Mouse (Mus musculus) heart, embryonic 13.5 days (tissue): ENCODE measurements around the gene Ncbp1. TPM values are rescaled to one million over a fixed set of nuclear protein-coding genes. Genes with fewer than 3 reads are reported as not detected.
A peak's percentile ranks its signal among the peaks of the same experiment; 100 is the strongest.

Source experiments
- ATAC-seq: fragments of 200-750 bp; cut with Nextera tagmentation; 2 replicates; pipeline ENCODE4 v1.8.0; 2017; ENCODE audit warnings: moderate TSS enrichment; ENCODE audit not compliant: insufficient number of reproducible peaks, low FRiP score, low TSS enrichment; ENCODE audit errors: extremely low read depth
- H3K27ac ChIP-seq: fragments of 300-500 bp; sonication (generic); replicated peaks from 2 replicates; pipeline ENCODE4 v1.5.1; 2015; ENCODE audit warnings: moderate library complexity, mild to moderate bottlenecking, inconsistent platforms
- H3K27me3 ChIP-seq: fragments of 300-500 bp; sonication (generic); replicated peaks from 2 replicates; pipeline ENCODE4 v1.6.1; 2015; ENCODE audit warnings: mild to moderate bottlenecking, inconsistent platforms
- H3K36me3 ChIP-seq: fragments of 300-500 bp; sonication (generic); 2 replicates; pipeline ENCODE4 v1.6.1; 2015; ENCODE audit warnings: mild to moderate bottlenecking, inconsistent platforms
- H3K4me1 ChIP-seq: fragments of 300-500 bp; sonication (generic); 2 replicates; pipeline ENCODE4 v1.6.1; 2015; ENCODE audit warnings: inconsistent platforms
- H3K4me2 ChIP-seq: fragments of 300-500 bp; sonication (generic); 2 replicates; pipeline ENCODE4 v1.6.1; 2015; ENCODE audit warnings: inconsistent platforms, mild to moderate bottlenecking, moderate library complexity
- H3K4me3 ChIP-seq: fragments of 300-500 bp; sonication (generic); 2 replicates; pipeline ENCODE4 v1.5.1; 2015; ENCODE audit warnings: moderate library complexity, mild to moderate bottlenecking, inconsistent platforms
- H3K9ac ChIP-seq: fragments of 300-500 bp; sonication (generic); 2 replicates; pipeline ENCODE4 v1.6.1; 2015; ENCODE audit warnings: inconsistent platforms, mild to moderate bottlenecking, moderate library complexity
- H3K9me3 ChIP-seq: fragments of 300-500 bp; sonication (generic); 2 replicates; pipeline ENCODE4 v1.6.1; 2016; ENCODE audit warnings: inconsistent platforms
- WGBS: fragments of 180-500 bp; shearing (Covaris S2); methylation state at CpG from one replicate; pipeline ENCODE4 v1.1.7; 2015; ENCODE audit warnings: mixed read lengths; 5-methylcytosine and 5-hydroxymethylcytosine counted together
- polyA plus RNA-seq: library from polyadenylated mRNA; unstranded; fragments of >200 nt; fragmentation: Nextera tagmentation; extraction: Ambion mirVana; gene quantifications from 2 replicates; pipeline ENCODE4 v1.2.1, GENCODE M21; 2015

Gene Ncbp1
- polyA plus RNA-seq, 1 experiment from 2014 or later: 43.8 TPM

GRCm38 (mm10) chr4:46130221-46130620, 8.2 kb upstream of the Ncbp1 start:
- H3K4me3 ChIP-seq: no peak overlapping the region
- no peaks in the 10 kb centered on the region for H3K4me1 ChIP-seq
- H3K4me2 ChIP-seq: no peak overlapping the region
- H3K9me3 ChIP-seq: peaks cover 3% of the 10 kb centered on the region; the same call in 1 of the 2 replicates
- no peaks in the 10 kb centered on the region for H3K27me3 ChIP-seq
- H3K9ac ChIP-seq: no peak overlapping the region
- no peak overlapping the region for H3K27ac ChIP-seq
- WGBS: 76% methylated on average over 3 of the region's 3 CpGs
- H3K36me3 ChIP-seq: peaks cover 94% of the 10 kb centered on the region
- ATAC-seq: no peak

- Histone ChIP-seq H3K36me3 (peaks cover 91% of the 10 kb centered on the region), H3K4me2 (no peak overlapping the region), H3K4me1 (peaks cover 4% of the 10 kb centered on the region), H3K9me3 (peaks cover 3% of the 10 kb centered on the region; the same call in 1 of the 2 replicates), H3K4me3 (no peak overlapping the region), H3K9ac (no peak overlapping the region), H3K27me3 (no peaks in the 10 kb centered on the region), H3K27ac (no peak overlapping the region)
- no peak for ATAC-seq
- WGBS: 88% methylated on average over 6 of the region's 6 CpGs
Observed at GRCm38 (mm10) chr4:46131791-46132190, 6.6 kb upstream of the Ncbp1 start.

- Histone ChIP-seq H3K4me1 (peaks cover 28% of the 10 kb centered on the region), H3K27me3 (no peaks in the 10 kb centered on the region), H3K4me2 (peak overlapping the region; percentile 79), H3K27ac (peak overlapping the region; percentile 96), H3K9ac (peak overlapping the region; percentile 94), H3K36me3 (peaks cover 36% of the 10 kb centered on the region), H3K4me3 (peak overlapping the region; percentile 86), H3K9me3 (no peaks in the 10 kb centered on the region)
- WGBS: 5% methylated on average over 17 of the region's 17 CpGs
- no peak for ATAC-seq
Observed at GRCm38 (mm10) chr4:46137629-46138286, 655 bp upstream of the Ncbp1 start.

GRCm38 (mm10) chr4:46144323-46144722, 5.9 kb downstream of the Ncbp1 start:
- H3K27me3 ChIP-seq: no peaks in the 10 kb centered on the region
- H3K4me3 ChIP-seq: no peak overlapping the region
- no peak overlapping the region for H3K27ac ChIP-seq
- H3K4me2 ChIP-seq: no peak overlapping the region
- WGBS: 74% methylated on average over 3 of the region's 3 CpGs
- no peak overlapping the region for H3K9ac ChIP-seq
- no peak for ATAC-seq
- no peaks in the 10 kb centered on the region for H3K9me3 ChIP-seq
- H3K36me3 ChIP-seq: peaks cover 41% of the 10 kb centered on the region
- peaks cover 15% of the 10 kb centered on the region for H3K4me1 ChIP-seq

GRCm38 (mm10) chr4:46146881-46147280, 8.5 kb downstream of the Ncbp1 start:
- Histone ChIP-seq H3K36me3 (peaks cover 66% of the 10 kb centered on the region), H3K9me3 (no peaks in the 10 kb centered on the region), H3K4me1 (no peaks in the 10 kb centered on the region), H3K4me3 (no peak overlapping the region), H3K4me2 (no peak overlapping the region), H3K9ac (no peak overlapping the region), H3K27me3 (no peaks in the 10 kb centered on the region), H3K27ac (no peak overlapping the region)
- WGBS: 83% methylated on average over 1 of the region's 1 CpGs
- no peak for ATAC-seq

GRCm38 (mm10) chr4:46151903-46152544, 13.6 kb downstream of the Ncbp1 start:
- Histone ChIP-seq H3K4me1 (no peaks in the 10 kb centered on the region), H3K27me3 (no peaks in the 10 kb centered on the region), H3K4me3 (no peak overlapping the region), H3K9ac (no peak overlapping the region), H3K27ac (no peak overlapping the region), H3K9me3 (no peaks in the 10 kb centered on the region), H3K36me3 (peaks cover 97% of the 10 kb centered on the region), H3K4me2 (no peak overlapping the region)
- 90% methylated on average over 12 of the region's 12 CpGs for WGBS
- no peak for ATAC-seq

- 83% methylated on average over 2 of the region's 2 CpGs for WGBS
- no peak overlapping the region for H3K9ac ChIP-seq
- no peak overlapping the region for H3K4me2 ChIP-seq
- H3K36me3 ChIP-seq: peaks cover 100% of the 10 kb centered on the region
- H3K9me3 ChIP-seq: no peaks in the 10 kb centered on the region
- no peak for ATAC-seq
- H3K27me3 ChIP-seq: no peaks in the 10 kb centered on the region
- no peak overlapping the region for H3K27ac ChIP-seq
- no peaks in the 10 kb centered on the region for H3K4me1 ChIP-seq
- H3K4me3 ChIP-seq: no peak overlapping the region
Observed at GRCm38 (mm10) chr4:46164027-46164426, 25.6 kb downstream of the Ncbp1 start.

- Histone ChIP-seq H3K36me3 (peaks cover 100% of the 10 kb centered on the region), H3K4me2 (no peak overlapping the region), H3K4me3 (no peak overlapping the region), H3K4me1 (no peaks in the 10 kb centered on the region), H3K9ac (no peak overlapping the region), H3K27me3 (no peaks in the 10 kb centered on the region), H3K9me3 (no peaks in the 10 kb centered on the region), H3K27ac (no peak overlapping the region)
- 93% methylated on average over 5 of the region's 5 CpGs for WGBS
- ATAC-seq: no peak
Observed at GRCm38 (mm10) chr4:46165831-46166230, 27.4 kb downstream of the Ncbp1 start.

GRCm38 (mm10) chr4:46171761-46172160, 33.3 kb downstream of the Ncbp1 start:
- WGBS: 64% methylated on average over 7 of the region's 7 CpGs
- Histone ChIP-seq H3K9ac (no peak overlapping the region), H3K4me3 (no peak overlapping the region), H3K36me3 (peaks cover 98% of the 10 kb centered on the region), H3K4me1 (no peaks in the 10 kb centered on the region), H3K27ac (no peak overlapping the region), H3K4me2 (no peak overlapping the region), H3K27me3 (no peaks in the 10 kb centered on the region), H3K9me3 (no peaks in the 10 kb centered on the region)
- ATAC-seq: no peak

GRCm38 (mm10) chr4:46176313-46176712, 37.9 kb downstream of the Ncbp1 start:
- Histone ChIP-seq H3K27ac (no peak overlapping the region), H3K9ac (no peak overlapping the region), H3K4me3 (no peak overlapping the region), H3K4me2 (no peak overlapping the region), H3K9me3 (no peaks in the 10 kb centered on the region), H3K36me3 (peaks cover 98% of the 10 kb centered on the region), H3K4me1 (no peaks in the 10 kb centered on the region), H3K27me3 (no peaks in the 10 kb centered on the region)
- WGBS: 72% methylated on average over 4 of the region's 4 CpGs
- no peak for ATAC-seq

GRCm38 (mm10) chr4:46177018-46177417, 38.6 kb downstream of the Ncbp1 start:
- Histone ChIP-seq H3K36me3 (peaks cover 98% of the 10 kb centered on the region), H3K27ac (no peak overlapping the region), H3K27me3 (no peaks in the 10 kb centered on the region), H3K4me3 (no peak overlapping the region), H3K4me2 (no peak overlapping the region), H3K4me1 (no peaks in the 10 kb centered on the region), H3K9ac (no peak overlapping the region), H3K9me3 (no peaks in the 10 kb centered on the region)
- ATAC-seq: no peak
- 72% methylated on average over 5 of the region's 5 CpGs for WGBS

GRCm38 (mm10) chr4:46177496-46177895, 39.1 kb downstream of the Ncbp1 start:
- H3K4me3 ChIP-seq: no peak overlapping the region
- H3K4me2 ChIP-seq: no peak overlapping the region
- no peaks in the 10 kb centered on the region for H3K27me3 ChIP-seq
- H3K9ac ChIP-seq: no peak overlapping the region
- no peak overlapping the region for H3K27ac ChIP-seq
- no peaks in the 10 kb centered on the region for H3K9me3 ChIP-seq
- H3K36me3 ChIP-seq: peaks cover 98% of the 10 kb centered on the region
- no peaks in the 10 kb centered on the region for H3K4me1 ChIP-seq
- ATAC-seq: no peak
- 85% methylated on average over 7 of the region's 7 CpGs for WGBS
